Mouse (Mus musculus) cerebellum, adult 8-10 months (tissue): ENCODE measurements around the gene Optc.

ENCODE experiments used
- DNase-seq: peaks from one replicate; pipeline ENCODE4 v3.0.0; 2022

The Optc gene

GRCm38 (mm10) chr1:133907949-133908658 is at the start of gene Optc:
Gene Optc (minus strand): TSS chr1:133907999.
- DNase-seq = peak; percentile 69

GRCm38 (mm10) chr1:133954009-133954408 is 46.2 kb upstream of the Optc start:
- no peak for DNase-seq

- peak; percentile 59 for DNase-seq
Measured at GRCm38 (mm10) chr1:133953261-133953742, 45.5 kb upstream of the Optc start.

GRCm38 (mm10) chr1:133951598-133951997 is 43.8 kb upstream of the Optc start:
- no peak for DNase-seq

DNA sequence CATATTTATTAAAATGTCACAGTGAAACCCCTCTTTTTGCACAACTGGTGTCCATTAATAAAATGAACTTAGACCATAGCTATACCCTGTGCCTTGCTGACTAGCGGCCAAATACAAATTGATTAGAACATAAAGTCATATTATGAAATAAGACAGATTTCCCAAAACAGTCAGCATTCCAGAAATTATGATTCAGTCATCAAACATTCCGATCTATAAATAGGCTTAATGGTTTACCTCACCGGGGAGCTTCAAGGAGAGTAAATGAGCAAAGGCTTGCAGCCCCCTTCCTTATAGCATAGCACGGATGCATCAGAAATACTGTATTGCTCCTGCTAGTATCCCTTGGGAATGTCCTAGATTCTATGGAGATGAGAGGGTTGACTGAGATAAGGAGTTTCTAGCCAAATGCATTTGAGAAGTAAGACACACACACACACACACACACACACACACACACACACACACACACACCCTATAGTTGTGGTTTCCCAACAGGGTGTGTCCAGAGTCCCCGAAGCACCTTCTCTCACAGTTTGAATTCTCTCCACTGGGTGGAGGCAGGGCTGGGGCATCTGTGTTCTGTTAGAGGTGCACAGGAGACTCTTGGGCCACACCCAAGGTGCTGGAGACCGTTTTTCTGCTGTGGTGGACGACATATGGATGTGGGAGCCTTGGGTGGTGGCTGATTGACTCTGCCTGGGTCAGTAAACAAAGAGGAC is 42.4 kb upstream of the Optc start:
- DNase-seq = no peak

DNA sequence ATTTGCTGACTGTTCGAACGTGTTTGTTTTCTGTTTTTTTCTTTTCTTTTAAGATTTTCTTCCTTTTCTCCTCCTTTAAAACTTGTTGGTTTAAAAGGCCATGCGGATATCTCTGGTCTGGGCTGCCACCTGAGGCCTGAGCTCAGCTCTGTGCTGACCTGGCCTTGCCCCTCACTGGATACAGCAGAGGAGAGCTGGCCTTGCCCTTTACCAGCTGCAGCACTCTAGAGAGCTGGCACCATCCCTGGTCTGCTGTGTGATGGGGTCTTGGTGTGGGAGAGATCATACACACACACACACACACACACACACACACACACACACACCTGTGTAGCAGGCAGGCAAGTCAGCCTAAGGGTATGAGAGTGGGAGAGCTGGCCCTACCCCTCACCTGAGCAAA is 37.3 kb upstream of the Optc start:
- no peak for DNase-seq

- no peak for DNase-seq
Measured at GRCm38 (mm10) chr1:133941904-133942303, 34.1 kb upstream of the Optc start.

GRCm38 (mm10) chr1:133941158-133941860 is 33.5 kb upstream of the Optc start:
- DNase-seq = no peak

DNA sequence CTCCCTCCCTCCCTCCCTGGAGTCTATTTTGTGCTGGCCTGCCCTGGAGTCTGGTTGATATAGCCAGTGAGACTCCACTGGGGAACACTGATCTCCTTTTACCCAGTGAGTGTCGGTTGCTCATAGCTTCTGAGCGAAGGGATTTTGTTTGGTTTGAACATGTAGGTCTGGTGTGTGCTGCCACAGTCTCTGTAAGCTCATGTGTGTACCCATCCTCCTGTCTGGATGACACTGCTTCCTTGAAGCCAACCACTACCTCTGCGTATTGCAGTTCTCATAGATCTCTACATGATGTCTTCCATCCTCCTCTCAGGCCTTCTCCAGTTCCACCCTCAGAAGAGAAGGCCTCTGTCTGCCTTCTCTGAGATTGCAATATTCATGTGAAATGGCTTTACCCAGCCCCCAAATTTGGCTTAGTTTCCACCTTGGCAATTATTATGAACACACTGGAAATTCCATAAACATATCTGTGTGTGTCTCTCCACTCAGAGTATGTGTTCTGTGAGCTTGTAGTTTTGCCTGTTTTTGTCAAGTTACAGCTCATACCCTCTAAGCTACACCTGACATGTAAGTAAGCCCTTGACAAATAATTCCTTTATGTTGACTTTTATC is 32.8 kb upstream of the Optc start:
- DNase-seq = no peak

GRCm38 (mm10) chr1:133939708-133940107 is 31.9 kb upstream of the Optc start:
- no peak for DNase-seq

DNA sequence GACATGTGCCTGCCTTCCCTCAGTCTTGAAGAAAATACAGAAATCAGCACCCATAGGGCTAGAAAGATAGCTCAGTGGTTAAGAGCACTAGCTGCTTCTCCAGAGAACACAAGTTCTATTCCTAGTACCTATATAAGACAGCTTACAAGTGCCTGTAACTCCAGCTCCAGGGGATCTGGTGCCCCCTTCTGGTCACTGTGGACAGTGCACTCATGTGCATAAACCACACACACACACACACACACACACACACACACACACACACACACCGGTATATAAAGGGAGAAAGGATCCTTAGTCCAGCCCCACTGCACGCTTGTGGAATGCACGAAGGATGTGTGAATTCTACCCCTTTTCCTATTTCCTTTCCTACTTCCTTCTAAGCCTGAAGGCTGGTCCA is 28.4 kb upstream of the Optc start:
- DNase-seq = no peak

- DNase-seq = peak; percentile 31
Measured at GRCm38 (mm10) chr1:133934354-133934963, 26.7 kb upstream of the Optc start.

DNA sequence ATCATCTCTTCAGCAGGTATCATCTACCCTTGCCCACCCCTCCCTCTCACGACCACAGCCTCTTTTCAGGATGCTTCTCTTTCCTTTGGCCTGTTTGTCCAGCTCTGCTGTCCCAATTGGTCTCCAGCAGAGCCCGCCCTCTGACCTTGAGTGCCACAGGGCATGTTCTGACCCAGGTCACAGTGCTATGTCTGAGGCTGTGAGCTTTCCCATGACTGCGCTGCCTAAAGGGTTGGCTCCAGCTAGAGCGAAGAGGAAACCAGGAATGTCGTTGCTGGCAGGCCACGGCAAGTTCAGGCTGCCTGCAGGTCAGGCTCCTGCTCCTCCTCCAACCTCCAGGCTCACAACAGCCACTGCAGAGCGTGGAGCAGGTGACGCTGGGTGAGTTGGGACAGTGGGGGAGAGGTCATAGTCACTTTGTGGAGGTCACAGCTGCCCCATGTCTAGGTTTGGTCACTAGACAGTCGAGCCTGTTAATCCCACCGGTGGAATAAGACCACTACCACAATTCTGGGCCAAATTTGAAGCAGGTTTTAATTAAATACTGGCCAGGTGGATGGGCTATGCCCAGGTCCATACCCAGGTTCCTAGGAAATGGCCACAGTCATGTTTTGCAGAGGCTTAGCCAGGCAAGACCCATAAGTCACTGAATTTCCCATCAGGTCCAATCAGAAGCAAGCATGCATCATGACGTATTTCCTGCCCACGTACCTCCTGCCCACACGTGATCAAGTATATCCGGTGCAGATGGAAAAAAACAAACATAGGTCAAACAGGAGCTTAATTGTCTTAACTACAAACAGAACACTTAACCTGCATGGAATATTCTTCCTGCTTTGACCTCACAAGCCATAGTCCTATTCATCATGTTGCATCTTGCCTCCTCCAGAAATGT is 25.7 kb upstream of the Optc start:
- no peak for DNase-seq

DNA sequence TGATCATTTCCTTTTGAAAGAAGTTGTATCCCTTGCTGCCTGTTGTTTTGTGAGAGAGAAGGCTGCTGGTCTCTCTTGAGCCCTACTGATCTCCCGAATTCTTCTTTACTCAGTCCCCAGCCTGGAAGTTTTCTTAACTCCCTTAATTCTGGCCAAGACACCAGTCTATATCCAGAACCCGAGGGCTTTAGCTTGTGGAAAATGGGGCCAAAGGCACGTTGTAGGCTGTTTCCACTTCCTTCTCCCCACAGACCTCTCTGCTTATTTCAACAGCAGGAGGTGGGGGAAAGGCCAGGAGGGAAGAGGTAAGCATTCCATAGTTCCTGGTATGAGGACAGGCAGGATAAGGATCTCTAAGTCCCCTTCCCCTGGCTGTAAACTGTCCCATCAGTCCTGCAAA is 22.2 kb upstream of the Optc start:
- DNase-seq = no peak

DNA sequence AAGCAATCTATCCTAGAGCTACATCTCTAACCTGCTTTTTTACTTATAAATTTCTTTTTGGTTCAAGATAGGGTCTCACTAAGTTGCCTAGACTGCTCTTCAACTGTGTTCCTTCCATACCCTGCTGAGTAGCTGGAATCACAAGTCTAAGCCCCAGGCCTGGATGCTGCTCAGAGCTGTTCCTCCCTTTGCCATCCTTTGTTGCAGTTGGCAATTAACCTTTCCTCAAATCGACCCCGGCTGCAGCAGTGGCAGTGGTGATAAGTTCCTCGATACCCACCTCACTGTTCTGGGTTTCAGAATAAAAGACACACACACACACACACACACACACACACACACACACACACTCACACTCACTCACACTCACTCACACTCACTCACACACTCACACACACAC is 17.4 kb upstream of the Optc start:
- DNase-seq = no peak

DNA sequence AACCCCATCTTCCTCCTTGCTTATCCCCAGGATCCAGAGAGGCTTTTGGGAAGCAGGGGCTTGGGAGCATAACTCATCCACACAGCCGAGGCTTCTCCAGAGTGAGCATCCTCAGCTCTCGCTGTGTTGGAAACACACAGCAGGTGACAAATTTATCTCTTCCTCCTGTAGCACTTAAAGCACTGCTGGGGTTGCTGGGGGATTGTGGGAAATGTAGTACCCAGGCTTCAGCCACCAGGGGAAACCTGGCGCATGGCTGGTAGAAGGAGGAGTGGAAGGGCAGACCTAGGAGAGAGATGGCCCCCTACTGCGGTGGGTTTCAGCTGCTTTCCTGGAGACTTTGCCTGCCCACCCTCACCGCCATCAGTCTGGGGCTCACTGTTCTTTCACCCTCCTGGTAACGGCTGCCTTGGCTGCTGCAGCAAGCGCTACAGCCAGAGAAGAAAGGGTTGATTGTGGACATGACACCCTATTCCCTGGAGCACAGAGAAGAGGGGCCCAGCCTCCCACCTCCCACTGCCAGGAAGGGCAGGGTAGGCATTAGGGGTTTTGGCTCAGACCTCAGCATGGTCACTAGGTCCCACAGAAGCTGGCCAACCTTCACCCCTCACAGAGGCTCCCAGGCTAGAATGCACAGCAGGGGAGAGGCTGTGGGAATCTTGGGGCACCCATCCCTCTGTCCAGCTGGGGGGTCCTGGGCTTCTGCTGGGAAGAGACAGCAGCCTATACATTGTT is 16.5 kb upstream of the Optc start:
- no peak for DNase-seq

- no peak for DNase-seq
Measured at GRCm38 (mm10) chr1:133923071-133923470, 15.3 kb upstream of the Optc start.

DNA sequence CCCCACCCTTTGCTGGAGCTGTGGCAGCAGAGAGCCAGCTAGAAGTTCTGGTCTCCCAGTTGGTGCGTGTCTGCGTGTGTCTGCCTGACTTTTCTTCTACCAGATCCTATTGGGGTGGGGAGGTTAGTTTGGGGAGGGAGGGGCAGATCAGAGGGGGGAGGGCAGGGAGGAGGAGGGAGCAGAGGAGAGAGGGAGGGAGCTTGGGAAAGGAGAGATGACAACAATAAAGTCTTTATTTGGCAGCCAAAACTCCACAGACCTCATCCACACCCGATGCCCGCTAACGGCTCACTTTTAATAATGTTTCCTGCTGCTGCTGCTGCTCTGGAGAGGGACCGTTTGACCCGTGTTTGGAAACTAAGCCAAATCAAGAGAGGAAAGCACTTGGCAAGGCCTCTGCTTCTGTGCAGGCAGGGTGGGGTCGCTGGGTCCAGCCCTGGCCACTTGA is 13.5 kb upstream of the Optc start, which contains the start of gene Prelp:
Gene Prelp (minus strand): TSS at position 111 of the 448 bp plus-strand sequence.
- DNase-seq = no peak

GRCm38 (mm10) chr1:133920876-133921275 is 13.1 kb upstream of the Optc start:
- DNase-seq = no peak

- no peak for DNase-seq
Measured at GRCm38 (mm10) chr1:133920401-133920800, 12.6 kb upstream of the Optc start.

- DNase-seq = no peak
Measured at GRCm38 (mm10) chr1:133918088-133918470, 10.3 kb upstream of the Optc start.
